Mouse (Mus musculus): ENCODE results near the gene Hfm1.

- TF ChIP-seq CTCF (IDR thresholded peaks at IDR 0.05; ENCODE audit: extremely low read depth, insufficient read depth, insufficient read length, insufficient replicate concordance) (no peak), POLR2A (IDR thresholded peaks at IDR 0.05; ENCODE audit: low read depth, low read length) (no peak)
Measured at GRCm38 (mm10) chr5:106891773-106892172, 34.3 kb downstream of the Hfm1 start.

All from spleen, adult 2 months (tissue).